Mouse (Mus musculus) heart, adult 8-10 months (tissue): ENCODE data around the gene Actr1a. TPM values are rescaled to one million over a fixed set of nuclear protein-coding genes. Genes with fewer than 3 reads are reported as not detected.

Experiments
- DNase-seq: peaks from one replicate; pipeline ENCODE4 v3.0.0; 2022; ENCODE audit warnings: low spot score
- total RNA-seq, 4 experiments: library from RNA; stranded (reverse); gene quantifications; 2 replicates each; pipeline ENCODE4 v1.2.4; 2022

The Actr1a gene
- total RNA-seq, 4 experiments from 2014 or later: 86.7 to 93.0 (median 89.0) TPM

- no peak for DNase-seq
These were observed 4.3 kb upstream of the Actr1a start for GRCm38 (mm10) chr19:46399886-46400285.

DNA sequence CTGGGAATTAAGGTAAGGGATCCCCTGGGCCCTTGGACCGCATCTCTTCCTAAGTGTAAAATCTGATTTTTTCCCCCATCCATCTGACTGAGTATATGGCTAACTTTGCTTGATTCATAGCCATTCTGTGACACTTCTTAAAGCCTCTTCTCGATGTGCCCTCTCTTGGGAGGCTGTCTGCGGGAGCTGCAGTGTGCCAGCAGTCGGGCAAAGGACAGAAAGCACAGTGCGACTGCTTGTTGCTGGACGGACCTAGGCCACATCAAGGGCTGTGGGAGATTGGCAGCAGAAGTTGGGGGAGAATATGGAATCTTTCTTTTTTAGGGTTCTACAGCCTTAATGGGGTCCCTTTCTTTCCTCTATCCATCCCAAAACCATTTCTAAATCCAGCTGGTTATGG lies 3.8 kb upstream of the Actr1a start:
- no peak for DNase-seq

GRCm38 (mm10) chr19:46398401-46398800 lies 2.9 kb upstream of the Actr1a start:
- DNase-seq: no peak

DNA sequence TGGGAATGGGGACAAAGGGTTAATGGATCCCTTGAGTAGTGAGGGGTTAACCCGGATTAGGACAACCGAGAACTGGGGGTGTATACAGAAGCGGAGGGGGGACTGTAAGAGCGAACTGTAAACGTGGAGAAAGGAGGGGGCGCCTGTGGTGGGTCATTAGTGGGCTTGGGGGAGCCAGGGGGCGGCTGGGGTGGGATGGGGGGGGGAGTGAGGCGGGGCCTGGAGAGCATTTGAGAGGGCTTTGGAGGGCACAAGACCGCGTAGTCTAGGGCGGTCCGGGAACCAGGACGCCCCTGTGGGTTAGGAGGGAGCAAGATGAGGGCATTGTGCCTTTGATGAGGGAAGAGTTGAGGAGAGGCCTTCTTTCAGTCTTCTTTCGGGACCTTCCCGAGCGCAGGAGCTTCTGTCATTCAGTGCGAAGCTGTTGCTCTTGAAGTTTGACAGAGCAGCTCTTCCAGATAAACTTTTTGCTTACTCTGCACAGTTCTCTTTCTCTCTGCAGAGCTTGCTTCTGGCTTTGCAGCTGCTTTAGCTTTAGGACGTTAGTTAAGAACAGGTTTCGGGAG lies 2.0 kb upstream of the Actr1a start:
- no peak for DNase-seq

GRCm38 (mm10) chr19:46396686-46397435 lies 1.3 kb upstream of the Actr1a start, which contains the start of gene Sufu:
TSS of gene Sufu (plus strand) at chr19:46396896.
- peak; percentile 99 for DNase-seq

DNA sequence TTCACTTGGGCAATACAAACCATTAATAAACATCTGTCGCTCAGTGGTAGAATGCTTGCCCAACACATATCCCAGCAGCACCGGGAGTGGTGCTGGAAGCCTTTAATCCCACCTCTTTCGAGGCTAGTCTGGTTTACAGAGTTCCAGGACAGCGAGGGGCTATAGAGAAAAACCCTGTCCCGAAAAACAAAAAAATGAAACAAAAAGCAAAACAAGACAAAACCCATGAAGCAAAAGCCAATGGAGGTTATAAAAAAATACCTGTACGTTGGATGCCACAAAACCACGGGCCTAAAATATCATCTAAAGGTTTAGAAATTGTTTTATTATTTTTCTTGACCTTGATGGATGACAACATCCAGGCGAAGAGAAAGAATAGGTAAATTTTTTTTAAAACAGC lies 561 bp upstream of the Actr1a start:
- no peak for DNase-seq

DNA sequence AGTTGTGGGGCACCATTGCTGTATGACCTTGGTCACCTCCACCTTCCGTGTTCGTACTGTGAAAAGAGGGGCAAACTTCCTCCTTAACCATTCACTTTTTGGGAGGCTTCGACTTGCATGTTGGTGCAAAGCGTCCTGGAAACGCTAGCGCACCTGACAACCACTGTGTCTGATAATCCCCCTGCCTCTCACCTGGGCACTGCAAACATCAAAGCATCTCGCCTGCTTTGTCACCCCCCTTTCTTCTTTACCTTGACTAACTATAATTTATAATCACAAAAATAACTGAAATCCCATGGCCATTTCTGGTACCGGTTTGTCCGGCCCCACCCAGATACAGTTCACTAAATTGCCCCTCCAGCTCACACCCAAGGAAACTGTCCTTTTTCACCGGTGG lies 838 bp downstream of the Actr1a start:
- no peak for DNase-seq

DNA sequence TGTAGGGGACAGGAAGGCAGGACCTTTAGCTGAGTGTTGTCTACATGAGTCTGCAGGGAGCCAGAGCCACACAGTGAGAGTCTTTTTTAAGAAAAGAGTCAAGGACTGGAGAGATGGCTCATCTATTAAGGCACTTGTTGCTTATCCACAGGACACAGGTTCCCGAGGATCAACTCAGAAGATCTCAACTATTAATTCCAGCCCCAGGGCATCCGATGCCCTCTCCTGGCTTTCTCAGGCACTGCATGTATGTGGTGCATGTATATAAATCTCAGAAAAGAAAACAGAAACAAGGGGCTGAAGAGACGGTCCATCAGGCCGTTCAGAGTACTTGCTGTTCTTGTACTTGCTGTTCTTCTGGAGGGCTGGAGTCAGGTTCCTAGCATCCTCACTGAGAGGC lies 3.5 kb downstream of the Actr1a start:
- no peak for DNase-seq

DNA sequence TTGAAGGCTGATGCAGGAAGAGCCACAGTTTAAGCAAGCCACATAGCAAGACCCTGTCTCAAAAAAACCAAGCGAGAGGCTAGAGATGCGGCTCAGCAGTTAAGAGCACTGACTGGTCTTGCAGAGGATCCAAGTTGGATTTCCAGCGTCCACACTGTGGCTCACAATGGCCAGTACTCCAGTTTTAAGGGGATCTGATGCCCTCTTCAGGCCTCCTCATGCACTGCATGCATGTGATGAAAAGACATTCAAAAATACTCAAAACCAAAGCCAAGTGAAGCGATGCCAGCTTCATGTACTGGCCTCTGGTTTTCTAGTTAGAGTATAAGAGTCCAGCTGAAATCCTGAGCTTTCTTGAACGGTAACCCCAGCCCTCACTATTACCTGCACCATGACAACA lies 5.7 kb downstream of the Actr1a start:
- DNase-seq: no peak

GRCm38 (mm10) chr19:46382275-46382674 lies 13.3 kb downstream of the Actr1a start:
- no peak for DNase-seq

DNA sequence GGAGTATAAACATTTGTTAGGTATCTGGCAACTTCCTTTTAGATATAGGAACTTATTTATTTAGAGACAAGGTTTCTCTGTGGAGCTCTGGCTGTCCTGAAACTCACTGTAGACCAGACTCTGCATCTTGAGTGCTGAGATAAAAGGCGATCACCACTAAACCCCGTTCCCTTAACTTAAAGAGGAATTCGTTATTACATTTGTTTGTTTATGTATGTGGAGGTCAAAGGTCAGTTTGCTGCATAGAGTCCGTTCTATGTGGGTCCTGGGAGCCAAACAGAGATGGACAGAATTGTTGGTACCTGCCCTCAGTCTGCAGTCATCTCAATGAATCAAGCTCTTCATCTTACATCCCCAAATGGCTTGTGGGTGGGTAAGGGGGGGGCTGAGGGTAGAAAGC lies 19.7 kb downstream of the Actr1a start:
- DNase-seq: no peak

- no peak for DNase-seq
These were observed 20.1 kb downstream of the Actr1a start for GRCm38 (mm10) chr19:46375489-46375888.

- DNase-seq: no peak
These were observed 21.0 kb downstream of the Actr1a start for GRCm38 (mm10) chr19:46374477-46375088.

DNA sequence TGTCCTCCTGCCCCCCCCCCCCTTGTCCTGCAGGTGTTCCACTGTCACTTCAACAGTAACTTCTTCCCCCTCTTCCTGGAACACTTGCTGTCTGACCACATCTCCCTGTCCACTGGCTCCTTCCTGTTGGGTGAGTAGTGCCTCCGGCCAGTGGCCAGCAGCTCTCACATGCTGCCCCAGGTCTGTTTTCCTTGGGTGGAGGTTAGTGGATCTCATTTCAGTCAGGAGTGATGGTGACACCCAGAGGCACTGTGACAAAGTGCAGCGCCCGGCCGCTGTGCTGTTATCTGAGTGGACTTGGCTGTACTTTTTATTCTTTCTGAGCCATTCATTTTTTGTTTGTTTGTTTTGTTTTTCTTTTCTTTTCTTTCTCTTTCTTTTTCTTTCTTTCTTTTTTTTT lies 26.3 kb downstream of the Actr1a start:
- peak; percentile 56 for DNase-seq

- DNase-seq: no peak
These were observed 27.6 kb downstream of the Actr1a start for GRCm38 (mm10) chr19:46367798-46368590.

DNA sequence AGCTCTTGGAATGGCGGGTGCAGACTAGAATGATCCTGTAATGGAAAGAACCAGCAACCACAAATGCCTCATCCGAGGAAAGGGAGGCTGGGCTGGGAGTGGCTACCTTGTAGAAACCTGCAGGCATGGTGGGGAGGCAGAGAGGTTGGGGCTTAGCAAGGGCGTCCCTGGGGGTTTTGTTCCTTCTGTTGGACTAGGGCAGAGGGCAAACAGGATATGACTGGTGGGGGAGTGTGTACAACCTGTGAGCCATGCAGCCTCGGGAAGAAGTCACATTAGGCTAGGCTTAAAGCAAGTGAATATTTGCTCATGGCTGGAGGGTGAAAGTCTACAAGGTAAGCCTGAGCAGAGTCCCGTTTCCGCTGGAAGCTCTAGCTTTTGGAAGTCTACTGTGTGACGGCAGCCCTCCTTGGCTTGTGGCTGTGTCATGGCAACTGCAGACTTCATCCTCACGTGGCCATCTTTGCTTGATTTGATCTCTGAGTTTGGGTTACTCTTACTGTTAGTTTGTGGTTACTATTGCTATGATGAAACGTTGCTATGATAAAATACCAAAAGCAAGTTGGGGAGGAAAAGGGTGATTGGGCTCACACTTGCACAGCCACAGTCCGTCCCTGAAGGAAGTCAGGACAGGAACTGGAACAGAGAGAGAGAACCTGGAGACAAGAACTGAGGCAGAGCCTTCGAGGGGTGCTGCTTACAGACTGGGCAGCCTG lies 32.1 kb downstream of the Actr1a start:
- no peak for DNase-seq

GRCm38 (mm10) chr19:46362104-46362503 lies 33.4 kb downstream of the Actr1a start:
- no peak for DNase-seq

- no peak for DNase-seq
These were observed 37.2 kb downstream of the Actr1a start for GRCm38 (mm10) chr19:46358381-46358780.

- peak; percentile 42 for DNase-seq
These were observed 37.9 kb downstream of the Actr1a start for GRCm38 (mm10) chr19:46357344-46358280.

DNA sequence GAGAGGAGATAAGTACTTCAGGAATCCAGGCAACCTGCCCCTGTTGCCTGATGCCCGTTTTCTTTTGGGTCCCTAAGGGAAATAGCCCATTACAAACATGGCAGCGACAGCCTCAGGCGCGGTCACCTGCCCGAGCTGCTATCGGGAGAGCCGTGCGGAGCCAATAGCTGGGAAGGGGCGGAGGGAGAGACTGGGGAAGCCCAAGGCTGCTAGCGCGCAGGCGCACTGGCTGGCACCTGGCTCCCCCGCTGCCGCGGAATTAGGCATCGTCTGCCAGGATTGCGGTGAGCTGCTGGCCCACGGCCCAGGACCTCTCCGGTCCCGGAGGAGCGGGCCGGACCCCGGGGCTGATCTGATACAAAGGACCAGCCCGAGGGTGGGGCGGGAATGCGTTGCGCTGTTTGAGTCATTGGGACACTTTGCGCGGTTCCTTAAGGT lies 38.8 kb downstream of the Actr1a start:
- DNase-seq: peak; percentile 82
